Comparison of ENCODE assay signal across 30 mouse cellular contexts in genomic region chr8:114473546-114473945, GRCm38 (mm10). TPM values are rescaled to one million over a fixed set of nuclear protein-coding genes. Genes with fewer than 3 reads are reported as not detected.
DNase-seq lines count a peak whose midpoint lies in the region; ATAC-seq and TF ChIP-seq lines count a peak whose summit lies in the region.
"Had no signal": no experiment of that assay in that cellular context is flagged by ENCODE, and none has a peak within 500 bp of the region (broad histone marks: within the 10 kb centered on the region; RNA-seq: fewer than 3 reads in every experiment).

No protein-coding gene starts in this region.

- DNase-seq in lung, embryonic 14.5 days = peak; percentile 63
- no peak for DNase-seq in lung, postnatal 10 days
- DNase-seq in R1 (ENCODE audit: low read depth, low spot score) = peak; percentile 31
- DNase-seq in right cerebral cortex, postnatal 36 days (ENCODE audit: low spot score in 2 of 2) = no peak
- no peak for DNase-seq in kidney, postnatal 4 days
- DNase-seq: adrenal gland, adult 8-10 months; adrenal gland, postnatal 25 days; B cell, adult 2 months; cerebellum, adult 18-20 months; cerebellum, adult 9-10 months; cerebellum, postnatal 14 days; gastrocnemius, postnatal 10 days; gastrocnemius, postnatal 36 days; heart, postnatal 14 days; heart, postnatal 4 days had no signal

- H3K9ac ChIP-seq in lung, embryonic 14.5 days = no peak overlapping the region
- H3K9ac ChIP-seq: embryonic facial prominence, embryonic 12.5 days; embryonic facial prominence, embryonic 15.5 days; heart, embryonic 13.5 days; hindbrain, embryonic 15.5 days had no signal

- peak; percentile 21; the same call in 1 of the 2 replicates for ATAC-seq in lung, embryonic 14.5 days (ENCODE audit: insufficient read depth)
- peak; percentile 68 for ATAC-seq in granulocyte monocyte progenitor cell, adult 5-6 weeks (replicated peaks; ENCODE audit: poor library complexity, severe bottlenecking)
- ATAC-seq: activated CD4-positive, CD25-positive, alpha-beta regulatory T cell, adult 4 months; forebrain, embryonic 14.5 days; intestine, postnatal 0 days had no signal

- WGBS in lung, embryonic 14.5 days = 77% methylated on average over 11 of the region's 11 CpGs

- no peak overlapping the region for H3K4me2 ChIP-seq in lung, embryonic 14.5 days
- H3K4me2 ChIP-seq: embryonic facial prominence, embryonic 12.5 days; embryonic facial prominence, embryonic 15.5 days; heart, embryonic 13.5 days; hindbrain, embryonic 15.5 days had no signal

- TF ChIP-seq CTCF in lung, embryonic 14.5 days (IDR thresholded peaks at IDR 0.05; ENCODE audit: low read depth) = no peak

- H3K27ac ChIP-seq in lung, embryonic 14.5 days (ENCODE audit: low read depth) = no peak overlapping the region
- H3K27ac ChIP-seq: embryonic facial prominence, embryonic 12.5 days; embryonic facial prominence, embryonic 15.5 days; heart, embryonic 13.5 days; hindbrain, embryonic 15.5 days had no signal

- H3K36me3 ChIP-seq in lung, embryonic 14.5 days (ENCODE audit: insufficient read depth) = no peaks in the 10 kb centered on the region
- H3K36me3 ChIP-seq: hindbrain, embryonic 15.5 days had no signal

- no peaks in the 10 kb centered on the region for H3K9me3 ChIP-seq in lung, embryonic 14.5 days (ENCODE audit: low read depth, low read length)
- H3K9me3 ChIP-seq: embryonic facial prominence, embryonic 15.5 days; heart, embryonic 13.5 days; hindbrain, embryonic 15.5 days had no signal

- 0 out of 2 replicates have a peak, but pooled peaks cover 5% of the 10 kb centered on the region for H3K4me1 ChIP-seq in lung, embryonic 14.5 days (ENCODE audit: insufficient read depth)
- H3K4me1 ChIP-seq: embryonic facial prominence, embryonic 12.5 days had no signal

- no peak overlapping the region for H3K4me3 ChIP-seq in lung, embryonic 14.5 days (ENCODE audit: low read depth, low read length)
- H3K4me3 ChIP-seq: embryonic facial prominence, embryonic 12.5 days; embryonic facial prominence, embryonic 15.5 days; heart, embryonic 13.5 days; hindbrain, embryonic 15.5 days had no signal

- H3K27me3 ChIP-seq in lung, embryonic 14.5 days (ENCODE audit: insufficient read depth, low read length) = no peaks in the 10 kb centered on the region
- H3K27me3 ChIP-seq: CH12.LX; embryonic facial prominence, embryonic 12.5 days; embryonic facial prominence, embryonic 15.5 days; heart, embryonic 13.5 days; hindbrain, embryonic 15.5 days had no signal

RNA-seq across cellular contexts. Expression of gene Wwox, which starts 34.1 kb away (rescaled TPM):
- polyA plus RNA-seq in lung, embryonic 14.5 days (2014; fragmentation: Nextera tagmentation; extraction: Ambion mirVana) = 16.1 and 16.3 TPM in 2 replicates
- 23.3 and 25.5 TPM in 2 replicates for total RNA-seq in granulocyte monocyte progenitor cell, adult 5-6 weeks (2014; fragmentation: Nextera tagmentation)
- total RNA-seq in granulocyte monocyte progenitor cell, adult 5-6 weeks (2017) = 10.9 and 13.6 TPM in 2 replicates

RNA-seq across cellular contexts. Expression of gene Clec3a, which starts 55.7 kb away (rescaled TPM):
- polyA plus RNA-seq in lung, embryonic 14.5 days (2014; fragmentation: Nextera tagmentation; extraction: Ambion mirVana) = not detected in 2 replicates
- total RNA-seq in granulocyte monocyte progenitor cell, adult 5-6 weeks (2014; fragmentation: Nextera tagmentation) = not detected in 2 replicates
- total RNA-seq in granulocyte monocyte progenitor cell, adult 5-6 weeks (2017) = not detected in 2 replicates
- total RNA-seq: adrenal gland, adult 8-10 months; adrenal gland, postnatal 25 days; CH12.LX; gastrocnemius, adult 18-20 months; gastrocnemius, postnatal 10 days; gastrocnemius, postnatal 36 days; heart, postnatal 14 days; MEL had no signal
- polyA plus RNA-seq: activated CD4-positive, CD25-positive, alpha-beta regulatory T cell, adult 4 months; forebrain, embryonic 11.5 days; forebrain, embryonic 14.5 days; heart, embryonic 13.5 days; heart, embryonic 16.5 days; hindbrain, embryonic 11.5 days; hindbrain, embryonic 15.5 days; intestine, embryonic 14.5 days; intestine, postnatal 0 days had no signal

Comparison
In these comparisons a context has a peak if more than half of its experiments do, and no peak if none do; other contexts are left out.
1. DNase-seq: peak in lung, embryonic 14.5 days (single experiment) and R1 (single experiment); none in lung, postnatal 10 days (single experiment), right cerebral cortex, postnatal 36 days (0 of 2) and kidney, postnatal 4 days (0 of 2).